Mouse (Mus musculus) left cerebral cortex, postnatal 4 days (tissue): Measurements from ENCODE around the gene Gm19935. TPM values are rescaled to one million over a fixed set of nuclear protein-coding genes. Genes with fewer than 3 reads are reported as not detected.

Source experiments
- microRNA-seq: library from miRNA; unstranded; fragments of <30 nt; microRNA quantifications from one replicate; pipeline ENCODE4 v1.2.0, GENCODE M21; 2022
- total RNA-seq, 2 experiments: library from RNA; stranded (reverse); gene quantifications; 2 replicates each; pipeline ENCODE4 v1.2.3; 2021

Gm19935 gene
- total RNA-seq, 2 experiments from 2014 or later: 1.1 to 1.3 TPM

Small RNA genes lying within 50 kb of the gene (microRNA-seq; reads per million reads assigned to microRNA genes)
- gene Gm44382: not detected

Other genes with a start within 250 kb of the Gm19935 start
- gene Chd9, start 11.0 kb upstream of the Gm19935 start, total RNA-seq: 10 to 100 TPM; 83.3 to 85.0 TPM